Mouse (Mus musculus) Patski (cell line): ENCODE data around the gene Ehd1. TPM values are rescaled to one million over a fixed set of nuclear protein-coding genes. Genes with fewer than 3 reads are reported as not detected.

Experiments
- ATAC-seq: fragments of 100-300 bp; one replicate; pipeline ENCODE4 v1.8.0; 2021
- CTCF ChIA-PET: fragments of 350-600 bp; sonication (Branson Sonifier 250); formaldehyde crosslinking; loops from one replicate; lab custom pipeline; 2022; ENCODE audit warnings: inconsistent platforms; lab: Charles Lee
- POLR2A ChIA-PET: fragments of 350-600 bp; sonication (Branson Sonifier 250); formaldehyde crosslinking; loops from one replicate; lab custom pipeline; 2022; ENCODE audit warnings: antibody characterized with exemption, inconsistent platforms; lab: Charles Lee
- DNase-seq: peaks from one replicate; pipeline ENCODE4 v3.0.0-alpha.2; 2011; ENCODE audit warnings: low read depth, low spot score
- H3K27me3 ChIP-seq: fragments of 371-371 bp; one replicate; pipeline ENCODE4 v1.5.1; 2021
- CTCF ChIP-seq: fragments of 100-300 bp; IDR thresholded peaks from one replicate; pipeline ENCODE4 v1.5.1; 2021
- in situ Hi-C: fragments of 300-500 bp; cut with MboI; formaldehyde crosslinking; loops from 3 replicates; pipeline ENCODE4 v1.11.1; 2018; ENCODE audit warnings: low pct_unique_long_range_greater_than_20kb, mixed read lengths
- polyA plus RNA-seq: library from polyadenylated mRNA; unstranded; gene quantifications from one replicate; pipeline ENCODE4 v1.2.3, GENCODE M21; 2021

Gene Ehd1
- polyA plus RNA-seq, 1 experiment from 2014 or later: 88.7 TPM

DNA sequence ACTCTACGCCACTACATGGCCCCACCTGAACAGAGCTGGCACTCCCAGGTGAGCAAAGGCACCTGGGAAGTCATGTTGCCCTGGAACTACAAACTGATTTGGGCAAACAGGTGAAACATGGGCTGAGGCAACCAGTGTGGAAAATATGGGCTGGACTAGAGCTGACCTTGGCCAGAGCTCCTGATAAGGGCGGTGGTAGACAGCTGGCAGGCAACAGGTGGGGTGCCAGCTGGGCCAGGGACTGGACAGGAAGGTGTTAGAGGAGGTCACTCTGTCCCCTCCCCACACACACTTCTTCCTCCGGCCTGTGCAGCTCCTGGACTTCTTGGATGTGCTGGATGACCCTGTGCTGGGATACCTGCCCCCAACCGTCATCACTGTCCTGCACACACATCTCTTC, 23.5 kb upstream of the Ehd1 start:
- ChIA-PET POLR2A (interaction anchor here (1.2 kb wide), 1 partner anchor 19 kb away, joined by 5 read pairs; no protein-coding TSS in a partner anchor), CTCF (interaction anchor here (1.0 to 2.1 kb wide), 7 partner anchors 10 to 96 kb away, joined by 3 to 6 read pairs (median 4); partner anchors contain the start of genes Ehd1 and Ppp2r5b)
- no peak for TF ChIP-seq CTCF
- no peak for ATAC-seq
- in situ Hi-C loops: no loop called here
- H3K27me3 ChIP-seq: no peaks in the 10 kb centered on the region
- DNase-seq: no peak

GRCm38 (mm10) chr19:6260428-6260827, 16.1 kb upstream of the Ehd1 start:
- CTCF ChIA-PET: interaction anchor here (1.6 to 4.6 kb wide), 4 partner anchors 11 to 71 kb away, joined by 3 to 16 read pairs (median 8); partner anchors contain the start of genes Atg2a and Ehd1
- in situ Hi-C loops: no loop called here
- no peak for ATAC-seq
- no peak for TF ChIP-seq CTCF
- H3K27me3 ChIP-seq: no peaks in the 10 kb centered on the region
- DNase-seq: no peak
- POLR2A ChIA-PET: no interaction called here

GRCm38 (mm10) chr19:6260946-6261345, 15.6 kb upstream of the Ehd1 start:
- H3K27me3 ChIP-seq: no peaks in the 10 kb centered on the region
- TF ChIP-seq CTCF: no peak
- ATAC-seq (no peak), DNase-seq (no peak)
- ChIA-PET CTCF (interaction anchor here (1.0 to 4.6 kb wide), 6 partner anchors 10 to 74 kb away, joined by 3 to 16 read pairs (median 6); partner anchors contain the start of genes Atg2a, Ehd1 and Men1), POLR2A (no interaction called here)
- in situ Hi-C loops: no loop called here

- no peaks in the 10 kb centered on the region for H3K27me3 ChIP-seq
- DNase-seq (no peak), ATAC-seq (no peak)
- CTCF ChIA-PET: interaction anchor here (0.7 to 4.6 kb wide), 7 partner anchors 10 to 74 kb away, joined by 3 to 16 read pairs (median 6); partner anchors contain the start of genes Atg2a, Ehd1 and Men1
- no peak for TF ChIP-seq CTCF
- in situ Hi-C loops: no loop called here
- POLR2A ChIA-PET: no interaction called here
Observed at GRCm38 (mm10) chr19:6261379-6261778, 15.1 kb upstream of the Ehd1 start.

DNA sequence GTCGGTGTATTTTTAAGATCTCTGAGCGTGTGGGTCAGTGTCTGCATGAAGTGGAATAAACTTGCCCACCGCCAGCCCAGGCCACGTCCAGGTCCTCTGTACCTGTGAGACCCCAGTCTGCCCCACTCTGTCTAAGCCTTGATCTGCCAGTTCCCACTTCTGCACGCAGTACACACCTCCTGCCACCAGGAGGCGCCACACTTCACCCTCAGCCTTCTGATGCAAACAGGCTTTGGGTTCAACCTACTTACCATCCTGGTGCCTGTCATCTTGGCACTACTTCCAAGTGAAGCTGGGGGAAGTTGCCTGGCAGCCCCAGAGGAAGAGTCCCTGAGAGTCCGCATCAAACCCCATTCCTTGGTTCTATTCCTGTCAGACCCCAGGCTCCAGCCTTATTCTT, 14.3 kb upstream of the Ehd1 start:
- ATAC-seq: no peak
- TF ChIP-seq CTCF: no peak
- no peaks in the 10 kb centered on the region for H3K27me3 ChIP-seq
- CTCF ChIA-PET: interaction anchor here (0.6 to 2.1 kb wide), 12 partner anchors 10 to 79 kb away, joined by 3 to 14 read pairs (median 3); partner anchors contain the start of genes Atg2a, Ehd1, Map4k2 and Men1
- POLR2A ChIA-PET: interaction anchor here (0.7 kb wide), 1 partner anchor 12 kb away, joined by 3 read pairs; no protein-coding TSS in a partner anchor
- DNase-seq: no peak
- in situ Hi-C loops: no loop called here

- no peak for ATAC-seq
- ChIA-PET POLR2A (interaction anchor here (0.7 to 1.3 kb wide), 3 partner anchors 12 to 41 kb away, joined by 3 read pairs; no protein-coding TSS in a partner anchor), CTCF (interaction anchor here (0.6 to 2.1 kb wide), 14 partner anchors 10 to 102 kb away, joined by 3 to 14 read pairs (median 3); partner anchors contain the start of genes Atg2a, Ehd1, Map4k2 and Men1)
- DNase-seq: no peak
- H3K27me3 ChIP-seq: no peaks in the 10 kb centered on the region
- in situ Hi-C loops: no loop called here
- no peak for TF ChIP-seq CTCF
Observed at GRCm38 (mm10) chr19:6262839-6263433, 13.6 kb upstream of the Ehd1 start.

DNA sequence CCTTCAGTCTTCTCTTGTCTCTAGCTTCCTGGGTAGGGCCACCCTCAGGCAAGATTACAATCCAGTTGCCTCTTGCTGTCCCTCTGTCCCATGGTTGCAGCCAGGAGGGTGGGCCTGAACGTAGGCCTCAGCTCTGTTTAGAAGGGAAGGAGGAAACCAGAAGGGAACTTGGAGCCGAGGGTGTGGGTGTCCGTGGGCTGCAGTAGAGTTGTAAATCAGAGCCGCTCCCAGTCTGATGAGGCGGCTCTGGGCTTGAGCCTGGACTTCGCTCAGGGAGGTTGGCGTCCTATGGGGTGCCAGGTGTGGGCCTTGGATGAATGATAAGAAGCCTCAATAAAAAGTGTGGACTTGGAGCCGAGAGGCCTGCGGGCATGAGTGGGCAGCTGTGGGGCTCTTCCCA, 12.3 kb upstream of the Ehd1 start:
- H3K27me3 ChIP-seq: no peaks in the 10 kb centered on the region
- ChIA-PET CTCF (interaction anchor here (0.8 to 3.1 kb wide), 10 partner anchors 9 to 73 kb away, joined by 3 to 15 read pairs (median 5); partner anchors contain the start of gene Ehd1), POLR2A (interaction anchor here (1.1 kb wide), 1 partner anchor 36 kb away, joined by 4 read pairs; no protein-coding TSS in a partner anchor)
- in situ Hi-C loops: no loop called here
- no peak for TF ChIP-seq CTCF
- no peak for ATAC-seq
- DNase-seq: no peak

GRCm38 (mm10) chr19:6264945-6265344, 11.6 kb upstream of the Ehd1 start:
- ChIA-PET CTCF (interaction anchor here (0.7 to 3.1 kb wide), 4 partner anchors 11 to 66 kb away, joined by 3 to 15 read pairs (median 4); partner anchors contain the start of gene Ehd1), POLR2A (no interaction called here)
- ATAC-seq: no peak
- TF ChIP-seq CTCF: no peak
- no peaks in the 10 kb centered on the region for H3K27me3 ChIP-seq
- no peak for DNase-seq
- in situ Hi-C loops: no loop called here

DNA sequence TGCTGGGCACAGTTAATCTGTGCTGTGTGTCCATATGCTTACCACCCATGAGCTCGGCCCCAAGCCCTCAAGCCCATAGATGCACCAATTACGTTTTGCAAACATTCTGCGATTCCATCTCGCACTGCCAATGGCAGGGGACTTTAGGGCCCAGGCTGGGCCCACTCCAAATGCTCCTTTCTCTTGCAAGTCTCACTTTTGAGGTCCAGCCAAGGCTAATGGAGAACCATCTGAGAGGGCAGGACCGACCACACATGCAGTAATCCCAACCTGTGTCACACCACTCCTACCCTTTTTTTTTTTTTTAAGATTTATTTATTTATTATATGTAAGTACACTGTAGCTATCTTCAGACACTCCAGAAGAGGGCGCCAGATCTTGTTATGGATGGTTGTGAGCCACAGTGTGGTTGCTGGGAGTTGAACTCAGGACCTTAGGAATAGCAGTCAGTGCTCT, 10.8 kb upstream of the Ehd1 start:
- DNase-seq (no peak), ATAC-seq (no peak)
- CTCF ChIA-PET: interaction anchor here (0.7 to 3.1 kb wide), 3 partner anchors 11 to 65 kb away, joined by 3 to 15 read pairs (median 5); partner anchors contain the start of gene Ehd1
- no peak for TF ChIP-seq CTCF
- POLR2A ChIA-PET: interaction anchor here (0.7 kb wide), 1 partner anchor 37 kb away, joined by 3 read pairs; no protein-coding TSS in a partner anchor
- in situ Hi-C loops: no loop called here
- no peaks in the 10 kb centered on the region for H3K27me3 ChIP-seq
